Mouse (Mus musculus): ENCODE measurements at regions not wholly inside any gene's neighbourhood (a gene's known extent, or its start where the extent isn't known, plus 50 kb on each side); places are given as distances from the start of the nearest gene placed in this dataset.

DNA sequence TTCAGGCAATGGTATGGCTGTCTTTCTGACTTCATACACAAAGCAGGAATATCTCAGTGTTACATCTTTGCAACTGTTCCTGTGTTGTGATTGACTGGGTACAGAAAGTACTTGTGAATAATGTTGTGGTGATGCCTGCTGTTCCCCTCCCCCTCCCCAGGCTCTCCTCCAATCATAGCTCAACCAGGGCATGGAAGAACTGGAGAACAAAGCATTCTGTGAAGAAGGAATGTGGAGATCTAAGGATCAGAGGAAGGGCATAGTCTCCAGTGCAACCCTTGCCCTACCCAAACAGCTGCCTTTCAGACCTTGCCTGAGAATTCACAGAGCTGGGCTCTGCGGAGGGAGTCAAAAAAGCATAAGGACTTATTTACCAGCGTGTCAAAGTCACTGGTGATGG is 326.9 kb downstream of the Ice1 start:
- DNase-seq: no peak

DNA sequence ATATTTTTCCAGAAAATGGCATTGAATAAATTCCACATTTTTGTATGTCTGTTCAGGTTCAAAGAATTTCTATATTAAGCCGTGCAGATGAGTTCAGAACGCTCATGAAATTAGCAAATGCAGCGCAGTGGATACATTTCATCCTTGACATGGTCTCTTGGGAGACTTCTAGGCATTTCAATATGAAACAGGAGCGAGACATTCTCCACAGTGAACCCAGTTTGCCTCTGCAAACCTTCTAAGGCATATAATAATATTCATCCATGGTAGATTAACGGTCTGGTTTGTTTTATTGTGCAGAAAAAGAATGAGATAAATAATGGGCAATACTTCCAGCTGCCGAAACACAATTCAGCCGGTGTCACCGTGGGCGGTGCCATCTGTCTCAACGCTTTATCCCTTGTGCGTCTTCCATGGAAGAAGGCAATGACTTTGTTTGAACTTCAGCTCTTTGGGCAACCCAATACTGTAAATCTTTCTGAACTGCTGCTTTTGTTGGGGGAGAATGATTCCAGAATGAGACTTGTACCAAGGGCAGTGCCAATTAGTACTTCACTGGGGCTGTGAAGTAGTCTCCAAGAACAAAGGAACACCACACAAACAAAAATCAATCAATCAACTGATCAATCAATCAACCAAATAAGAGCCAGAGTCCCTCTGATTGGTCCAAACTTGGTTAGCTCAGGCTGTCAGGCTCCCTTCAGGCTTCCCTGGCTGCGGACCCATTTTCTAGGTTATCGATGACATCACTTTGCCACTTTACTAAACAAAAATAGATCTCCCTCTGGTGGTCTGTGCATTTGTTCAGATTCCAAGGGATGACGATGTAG is 326.0 kb downstream of the Ice1 start:
- no peak for DNase-seq

DNA sequence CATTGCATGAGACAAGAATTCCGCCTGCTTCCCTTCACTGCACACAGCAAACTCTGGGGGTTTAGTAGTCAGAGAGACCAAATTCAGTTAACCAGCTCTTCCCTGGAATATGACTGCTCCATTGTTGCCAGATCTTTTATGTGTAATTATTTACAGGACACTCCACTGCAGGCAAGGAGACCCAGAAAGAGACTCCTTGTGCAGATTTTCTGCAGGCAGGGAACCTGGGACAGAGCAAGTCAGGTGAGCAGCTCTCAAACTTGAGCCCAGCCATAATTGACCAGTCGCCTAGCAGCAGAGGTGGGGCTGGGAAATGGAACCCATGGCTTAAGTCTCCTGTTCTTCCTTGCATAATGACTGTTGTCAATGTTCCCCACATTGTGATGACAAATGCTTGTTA is 324.2 kb downstream of the Ice1 start:
- no peak for DNase-seq

DNA sequence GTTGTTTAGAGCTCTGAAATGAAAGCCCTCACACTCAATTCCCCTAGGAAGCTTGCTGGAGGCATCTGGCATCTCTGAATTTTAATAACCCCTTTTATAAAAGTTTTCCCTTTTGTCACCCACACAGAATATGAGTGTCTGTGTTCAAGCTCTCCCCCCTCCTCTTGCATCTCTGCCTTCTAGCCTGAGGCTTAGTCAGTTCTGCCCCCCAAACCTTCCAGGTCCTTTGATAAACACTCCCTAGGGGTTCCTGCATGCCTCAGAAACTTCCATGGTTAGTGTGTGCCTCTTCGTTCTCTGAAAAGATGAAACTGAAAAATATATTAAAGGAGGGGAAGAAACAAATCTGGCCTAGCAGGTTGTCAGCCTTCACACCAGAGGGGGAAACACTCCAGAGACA is 313.9 kb downstream of the Ice1 start:
- no peak for DNase-seq

DNA sequence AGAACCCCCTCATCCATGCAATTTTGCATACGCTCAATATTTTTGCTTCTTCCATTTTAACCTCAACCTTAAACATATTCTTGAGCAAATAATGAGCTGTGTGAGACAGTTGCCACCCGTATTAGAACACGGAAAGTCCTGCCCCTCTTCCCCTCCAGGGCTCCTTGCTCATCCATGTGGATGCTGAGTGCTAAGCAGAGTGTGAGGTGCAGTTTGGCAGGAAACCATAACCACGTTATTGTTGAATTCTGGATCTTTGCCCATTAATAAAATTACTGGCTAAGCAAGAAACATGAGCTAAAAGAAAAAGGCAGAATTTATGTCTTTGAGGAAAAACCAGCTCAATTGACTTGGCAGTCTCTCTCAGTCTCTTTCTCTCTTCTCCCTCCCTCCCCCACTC is 301.4 kb downstream of the Ice1 start:
- no peak for DNase-seq

DNA sequence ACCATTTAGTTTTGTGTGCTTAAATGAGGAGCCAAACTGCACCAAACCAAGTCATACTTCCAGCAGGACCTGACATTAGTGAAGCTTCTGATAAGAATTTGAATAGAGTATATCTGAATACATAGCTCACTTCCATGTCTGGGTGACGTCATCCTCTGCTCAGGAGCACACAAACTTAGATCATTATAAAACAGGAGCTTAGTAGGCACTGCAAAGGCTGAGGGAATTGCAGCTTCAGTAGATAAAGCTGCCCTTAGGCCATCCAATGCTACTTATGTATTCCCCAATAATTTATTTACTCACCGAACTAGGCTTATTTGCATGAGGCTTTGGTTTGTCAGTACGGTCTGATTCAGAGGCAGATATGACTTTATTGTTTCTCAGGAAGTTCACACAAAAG is 297.0 kb downstream of the Ice1 start:
- DNase-seq: no peak

DNA sequence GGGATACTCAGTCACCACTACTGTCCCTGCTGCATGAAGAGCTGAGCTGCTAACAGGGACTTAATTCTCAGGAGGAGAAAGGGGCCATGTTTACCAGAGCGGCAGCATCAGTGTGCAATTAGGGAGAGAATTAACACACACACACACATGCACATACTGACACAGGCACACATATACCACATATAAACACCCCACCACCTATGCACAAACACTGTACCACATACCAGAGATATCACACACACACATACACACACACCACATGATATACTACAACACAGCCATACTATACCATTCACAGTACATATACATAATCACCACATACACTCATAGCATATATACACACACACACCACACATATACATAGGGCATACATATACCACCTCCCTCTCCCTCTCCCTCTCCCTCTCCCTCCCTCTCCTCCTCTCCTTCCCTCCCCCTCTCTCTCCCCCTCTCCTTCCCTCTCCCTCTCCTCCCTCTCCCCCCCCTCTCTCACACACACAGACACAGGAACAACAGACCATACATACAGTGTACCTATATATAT is 294.2 kb downstream of the Ice1 start:
- DNase-seq: no peak

DNA sequence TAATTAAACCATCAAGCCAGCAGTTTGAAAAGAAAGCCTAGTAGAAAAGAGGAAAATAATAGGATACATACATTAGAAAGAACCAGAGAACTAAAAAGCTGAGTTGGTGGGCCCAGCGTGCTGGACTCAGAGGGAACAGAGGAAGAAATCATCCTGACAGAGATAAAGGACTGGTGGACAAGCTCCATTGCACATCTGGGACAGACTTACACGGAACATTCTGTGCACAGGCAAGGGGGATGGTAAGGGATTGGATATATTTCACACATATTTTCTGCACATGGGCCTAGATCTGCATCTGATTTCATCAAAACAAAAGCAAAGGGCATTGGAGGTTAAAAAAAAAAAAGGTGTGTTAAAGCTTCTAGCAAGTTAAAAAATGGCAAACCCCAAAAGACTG is 293.5 kb downstream of the Ice1 start:
- DNase-seq: peak in 1 of 2 experiments; percentile 2

DNA sequence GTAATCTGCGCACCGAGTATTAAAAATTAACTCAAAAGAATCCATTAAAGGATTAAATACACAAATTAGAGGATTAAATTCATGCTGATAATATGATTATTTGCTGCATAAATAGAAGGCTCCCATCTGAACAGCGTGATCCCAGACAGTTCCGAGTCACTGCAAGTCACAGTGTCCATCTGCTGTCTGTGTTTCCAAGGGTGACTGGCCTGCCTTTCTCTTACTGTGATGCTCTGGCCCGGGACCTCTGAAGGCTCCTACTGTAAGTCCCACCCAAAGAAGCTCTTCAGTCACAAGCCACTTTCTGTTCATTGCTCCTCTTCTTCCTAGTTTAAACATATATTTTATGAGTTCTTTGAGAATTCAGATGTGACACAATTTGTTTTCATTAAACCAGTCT is 293.1 kb downstream of the Ice1 start:
- no peak for DNase-seq

DNA sequence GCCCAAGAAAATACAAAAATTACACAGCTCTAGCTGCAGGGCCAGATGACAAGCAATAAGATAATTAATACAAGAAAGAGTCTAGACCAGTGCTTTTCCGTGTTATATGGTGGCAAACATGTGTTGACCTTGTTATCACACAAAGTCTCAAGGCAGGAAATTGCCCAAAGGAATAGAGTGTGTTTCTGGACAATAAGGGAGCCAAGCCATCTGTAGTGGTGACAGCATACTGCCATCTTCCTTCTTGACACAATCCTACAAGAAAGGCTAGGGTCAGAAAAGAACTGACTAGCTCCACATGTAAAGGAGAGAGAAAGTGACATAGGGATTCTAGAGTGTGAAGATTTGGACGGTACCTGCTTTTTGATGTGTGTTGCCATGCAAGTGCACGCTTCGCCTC is 289.0 kb downstream of the Ice1 start:
- no peak for DNase-seq

DNA sequence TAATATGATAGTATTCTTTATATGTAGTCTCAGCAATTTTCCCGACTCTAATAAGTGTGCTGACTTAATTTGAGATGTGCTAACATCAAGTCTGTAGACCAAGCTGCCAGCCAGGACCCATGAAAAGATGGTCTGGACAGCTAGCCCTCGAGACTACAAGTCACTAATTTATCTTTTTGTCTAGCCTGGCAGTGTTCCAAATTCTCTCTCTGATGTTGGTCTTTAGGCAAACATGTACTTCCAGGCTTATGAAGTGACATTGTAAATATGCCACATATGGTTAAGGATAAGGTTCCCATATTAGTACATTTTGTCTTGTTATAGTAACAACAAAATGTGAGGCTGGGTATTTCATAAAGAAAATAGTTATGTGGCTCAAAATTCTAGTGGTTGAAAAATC is 288.5 kb downstream of the Ice1 start:
- no peak for DNase-seq

DNA sequence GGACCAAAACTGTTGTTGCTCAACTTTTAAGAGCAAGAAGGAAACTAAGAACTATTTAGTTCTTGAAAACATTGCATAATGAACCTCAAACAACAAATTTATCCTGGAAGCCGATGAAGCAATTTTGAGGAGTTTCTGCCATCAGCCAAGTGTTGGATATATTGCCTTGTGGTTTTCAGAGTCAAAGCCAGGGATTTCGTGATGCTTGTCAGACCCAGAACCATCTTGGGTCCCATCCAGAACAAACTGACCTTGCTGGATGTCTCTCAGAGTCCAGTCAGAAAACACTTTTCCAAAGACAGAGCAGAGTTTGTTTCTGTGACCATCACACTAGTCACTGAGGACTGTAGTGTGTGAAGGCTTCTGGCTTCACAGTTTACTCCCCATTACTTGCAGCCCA is 267.8 kb downstream of the Ice1 start:
- no peak for DNase-seq

DNA sequence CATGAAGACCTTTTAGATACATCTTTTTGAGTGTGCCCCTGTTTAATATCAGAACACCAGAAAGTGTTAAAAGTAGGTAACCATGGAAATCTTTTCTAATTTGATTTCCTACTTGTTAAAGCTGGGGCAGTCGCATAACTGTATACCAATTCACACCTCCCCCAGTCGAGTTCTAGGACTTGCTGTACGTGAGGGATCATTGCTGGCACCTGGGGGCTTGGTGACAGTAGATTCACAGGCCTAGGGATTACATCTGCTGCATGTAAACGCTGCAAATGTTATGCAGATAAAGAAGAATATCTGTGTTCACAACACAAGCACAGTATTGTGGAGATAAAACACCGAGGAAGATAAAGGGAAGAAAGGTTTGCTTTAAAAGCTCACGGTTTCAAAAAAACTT is 256.7 kb downstream of the Ice1 start:
- no peak for DNase-seq

DNA sequence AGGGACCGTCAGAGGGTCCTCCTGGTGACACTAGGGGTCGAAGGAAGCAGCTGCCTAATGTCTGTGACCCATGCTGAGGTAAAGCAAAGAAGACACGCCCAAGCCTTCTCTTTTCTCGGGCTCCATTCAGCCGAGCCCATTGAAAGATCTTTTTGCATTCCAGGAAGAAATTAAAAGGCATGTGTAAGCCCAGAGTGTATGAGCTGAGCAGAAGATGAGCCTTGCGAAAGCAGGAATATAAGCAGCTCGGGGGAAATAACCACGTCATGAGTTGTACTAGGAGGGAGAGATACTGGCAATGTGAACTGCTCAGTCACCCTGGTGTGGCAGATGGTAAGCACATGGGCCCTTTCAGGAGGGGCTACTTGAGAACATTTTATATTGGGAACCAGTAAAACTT is 252.1 kb downstream of the Ice1 start:
- no peak for DNase-seq

DNA sequence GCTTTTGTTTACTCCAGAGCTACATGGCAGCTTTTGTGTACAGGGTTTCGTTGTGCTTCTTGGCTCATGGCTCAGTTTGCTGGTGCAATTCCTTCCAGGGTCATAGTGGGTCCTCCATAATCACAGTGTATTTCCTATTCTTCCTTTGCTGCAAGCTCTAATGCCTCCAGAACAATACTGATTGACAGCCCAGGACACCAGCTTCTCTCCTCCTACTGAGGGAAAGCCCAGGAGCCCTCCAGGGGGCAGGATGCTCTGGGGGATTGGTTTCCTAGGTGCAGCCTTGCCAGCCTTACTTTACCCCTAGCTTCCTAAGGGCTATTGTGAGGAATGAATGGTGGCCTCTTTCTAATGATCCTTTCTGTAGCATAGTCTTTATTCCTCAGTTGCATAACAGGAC is 224.6 kb downstream of the Ice1 start:
- no peak for DNase-seq

DNA sequence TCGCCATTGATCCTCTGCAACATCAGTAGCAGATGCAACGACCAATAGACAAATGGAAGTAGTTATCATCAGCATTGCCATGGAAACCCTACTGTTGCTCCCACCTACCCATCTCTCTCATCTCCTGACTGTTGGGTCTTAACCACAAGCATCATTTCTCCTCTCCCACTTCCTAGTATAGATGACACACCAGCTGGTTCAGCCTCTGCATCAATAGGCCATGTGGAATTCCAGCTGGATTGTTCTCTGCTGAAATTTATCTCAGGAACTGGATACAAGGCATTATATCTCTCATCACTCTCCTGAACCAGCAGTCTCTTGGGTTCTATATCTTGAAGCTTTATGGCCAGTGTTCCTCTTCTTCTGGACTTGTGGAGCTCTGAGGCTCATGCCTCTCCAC is 219.3 kb downstream of the Ice1 start:
- no peak for DNase-seq

DNA sequence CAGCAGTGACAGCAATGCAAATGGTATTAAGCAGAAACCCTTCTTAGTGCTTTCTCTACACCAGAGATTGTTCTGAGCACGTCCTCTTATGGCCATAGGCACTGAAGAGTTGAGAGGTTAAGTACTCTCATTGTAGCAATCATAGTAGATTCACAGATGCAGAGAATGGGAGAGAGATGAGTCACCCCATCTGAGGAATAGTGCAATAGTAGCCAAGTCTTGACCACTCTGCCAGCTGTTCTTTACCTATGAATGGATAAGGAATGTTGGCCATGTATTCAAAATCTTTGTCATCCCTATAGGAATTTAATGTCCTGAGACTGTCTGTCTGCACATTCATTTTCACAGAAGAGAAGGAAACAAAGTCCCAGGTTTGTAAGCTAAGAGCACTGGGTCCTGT is 198.0 kb downstream of the Ice1 start:
- no peak for DNase-seq

DNA sequence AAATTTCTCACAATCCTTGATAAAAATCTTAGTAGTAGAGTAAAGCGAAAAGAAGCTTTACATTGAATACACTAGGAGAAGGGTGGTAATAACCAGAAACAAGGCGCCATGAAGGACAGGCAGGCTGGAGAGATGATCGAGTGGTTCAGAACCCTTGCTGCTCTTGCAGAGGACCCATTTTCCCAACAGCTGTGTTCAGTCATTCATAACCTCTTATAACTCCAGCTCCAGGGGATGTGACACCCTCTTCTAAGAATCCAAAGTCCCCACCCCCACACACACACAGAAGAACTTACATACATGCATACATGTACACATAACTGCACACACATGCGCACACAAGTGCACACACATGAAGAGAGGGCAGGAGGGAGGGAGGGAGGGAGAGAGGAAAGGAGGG is 190.5 kb downstream of the Ice1 start:
- no peak for DNase-seq

DNA sequence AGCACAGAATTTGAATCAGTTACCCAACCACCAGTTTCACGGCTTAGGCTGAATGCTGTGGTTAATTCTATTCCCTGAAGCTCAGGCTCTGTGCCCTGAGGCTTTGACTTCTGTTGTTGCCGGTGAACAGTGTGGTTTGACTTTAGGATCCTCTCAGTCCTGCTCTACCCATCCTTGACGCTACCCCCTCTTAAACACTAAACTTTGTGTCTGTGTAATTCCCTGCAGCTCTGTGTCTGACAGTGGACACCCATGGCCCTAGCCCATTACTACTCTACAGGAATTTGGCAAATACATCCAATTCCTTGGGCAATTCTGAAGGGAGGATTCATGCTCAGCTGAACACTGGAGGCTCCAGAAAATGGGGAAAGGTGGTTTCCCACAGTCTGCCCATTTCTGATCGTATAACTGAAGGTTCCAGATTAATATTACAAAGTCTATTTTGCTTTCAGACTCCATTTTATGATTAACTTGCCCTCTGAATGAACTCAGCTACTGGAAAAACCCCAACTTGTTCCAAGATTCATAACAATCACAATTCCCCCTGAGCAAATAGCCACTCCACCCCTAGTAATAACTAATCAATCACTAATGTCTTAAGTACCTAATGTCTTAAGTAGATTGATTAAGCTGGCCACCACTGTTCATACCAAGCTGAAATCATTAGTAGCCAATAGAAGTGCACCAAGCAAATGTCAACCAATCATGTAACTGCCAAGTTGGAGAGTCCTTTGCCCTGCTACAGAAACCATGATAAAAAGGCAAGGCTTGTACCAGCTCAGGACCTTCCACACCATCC is 182.6 kb downstream of the Ice1 start:
- no peak for DNase-seq

DNA sequence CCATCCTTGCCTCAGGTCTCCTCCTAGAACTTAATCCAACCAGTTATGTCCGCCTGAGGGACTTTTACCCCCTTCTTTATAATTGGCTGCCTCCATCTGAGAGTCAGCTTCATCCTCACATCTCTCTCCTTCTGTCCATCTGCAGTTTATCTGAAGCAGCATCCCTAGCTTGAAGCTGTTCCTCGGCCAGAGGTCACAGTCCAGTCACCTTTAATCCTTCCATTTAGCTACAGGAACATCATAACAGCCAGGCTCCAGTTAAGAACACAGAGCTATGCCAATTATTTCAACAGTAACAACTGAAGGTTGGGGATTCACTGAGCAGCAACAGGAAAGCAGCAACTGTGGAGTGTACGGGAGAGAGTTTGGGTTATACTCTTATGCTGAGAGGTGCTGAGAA is 179.0 kb downstream of the Ice1 start:
- DNase-seq: no peak

DNA sequence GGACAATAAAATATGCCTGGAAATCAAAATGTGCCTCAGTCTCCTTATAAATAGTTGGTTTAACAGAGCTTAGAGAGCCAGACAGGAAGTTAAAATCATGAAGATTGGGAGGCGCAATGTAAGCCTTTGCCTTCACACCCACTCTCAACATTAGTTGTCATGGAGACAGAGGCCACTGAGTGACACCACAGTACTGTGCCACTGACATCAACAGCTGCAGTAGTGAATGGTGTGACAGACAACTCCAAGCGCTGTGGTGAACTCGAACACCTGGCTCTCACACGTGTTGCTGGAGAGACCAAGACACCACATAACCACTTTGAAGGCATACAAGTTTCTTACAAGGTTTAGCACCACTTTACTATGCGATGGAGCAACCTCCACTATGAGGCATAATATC is 172.4 kb downstream of the Ice1 start:
- no peak for DNase-seq

DNA sequence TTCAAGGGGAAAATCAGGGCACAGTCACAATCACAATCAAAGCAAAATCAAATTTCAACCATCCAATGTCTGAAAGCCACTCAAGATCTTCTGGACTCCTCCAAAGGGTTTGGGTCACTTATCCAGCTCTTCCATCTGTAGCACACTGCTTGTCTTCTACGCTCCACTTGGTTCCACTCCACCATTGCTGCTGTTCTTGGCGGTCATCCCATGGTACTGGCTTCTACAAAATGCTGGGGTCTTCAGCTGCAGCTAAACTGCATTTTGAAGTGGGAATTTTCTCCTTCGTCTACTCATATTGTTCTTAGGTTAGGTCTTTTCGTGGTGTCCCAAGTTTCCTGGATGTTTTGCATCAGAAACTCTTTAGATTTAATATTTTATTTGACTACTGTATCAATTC is 162.7 kb downstream of the Ice1 start:
- DNase-seq: peak in 1 of 2 experiments; percentile 4

DNA sequence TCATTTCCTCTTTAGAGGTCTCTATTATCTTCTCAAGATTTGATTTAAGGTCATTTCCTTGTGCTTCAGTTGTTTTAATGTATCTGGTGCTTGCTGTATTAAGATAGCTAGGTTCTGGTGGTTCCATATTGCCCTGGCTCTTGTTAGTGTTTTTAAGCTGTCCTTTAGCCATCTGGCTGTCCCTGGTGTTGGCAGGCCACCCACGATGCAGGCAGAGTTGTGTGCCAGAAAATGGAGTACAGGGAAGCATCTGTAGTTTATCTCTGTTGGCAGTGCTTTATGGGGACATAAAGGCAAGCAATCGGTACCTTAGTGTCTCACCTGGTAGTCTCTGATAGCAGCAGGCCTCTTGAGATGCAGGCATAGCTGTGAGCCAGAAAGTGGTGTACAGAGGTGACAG is 162.1 kb downstream of the Ice1 start:
- DNase-seq: peak; percentile 53 to 61

DNA sequence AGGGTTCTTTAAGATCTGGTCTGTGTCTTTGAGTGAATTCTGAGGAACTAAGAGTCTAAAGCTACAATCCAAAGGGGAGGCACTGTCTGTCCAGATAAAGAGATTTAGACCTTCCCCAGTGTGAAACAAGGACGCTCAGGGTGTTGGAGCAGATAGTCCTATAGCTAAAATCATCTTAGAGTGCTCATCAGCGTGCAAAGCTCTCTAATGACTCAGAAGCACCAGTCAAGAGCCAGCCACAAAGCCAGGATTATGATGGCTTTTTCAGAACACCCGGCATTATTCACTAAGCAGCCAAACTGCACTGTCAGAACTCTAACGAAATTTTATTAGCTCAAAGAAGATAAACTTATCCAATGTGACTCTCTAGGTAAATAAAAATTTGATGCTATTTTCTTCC is 138.1 kb downstream of the Ice1 start:
- no peak for DNase-seq

Data from cerebellum, adult 18-20 months (tissue).